Mouse (Mus musculus): ENCODE results near the gene Morc1.
A peak's percentile ranks its signal among the peaks of the same experiment; 100 is the strongest.

The Morc1 gene

DNA sequence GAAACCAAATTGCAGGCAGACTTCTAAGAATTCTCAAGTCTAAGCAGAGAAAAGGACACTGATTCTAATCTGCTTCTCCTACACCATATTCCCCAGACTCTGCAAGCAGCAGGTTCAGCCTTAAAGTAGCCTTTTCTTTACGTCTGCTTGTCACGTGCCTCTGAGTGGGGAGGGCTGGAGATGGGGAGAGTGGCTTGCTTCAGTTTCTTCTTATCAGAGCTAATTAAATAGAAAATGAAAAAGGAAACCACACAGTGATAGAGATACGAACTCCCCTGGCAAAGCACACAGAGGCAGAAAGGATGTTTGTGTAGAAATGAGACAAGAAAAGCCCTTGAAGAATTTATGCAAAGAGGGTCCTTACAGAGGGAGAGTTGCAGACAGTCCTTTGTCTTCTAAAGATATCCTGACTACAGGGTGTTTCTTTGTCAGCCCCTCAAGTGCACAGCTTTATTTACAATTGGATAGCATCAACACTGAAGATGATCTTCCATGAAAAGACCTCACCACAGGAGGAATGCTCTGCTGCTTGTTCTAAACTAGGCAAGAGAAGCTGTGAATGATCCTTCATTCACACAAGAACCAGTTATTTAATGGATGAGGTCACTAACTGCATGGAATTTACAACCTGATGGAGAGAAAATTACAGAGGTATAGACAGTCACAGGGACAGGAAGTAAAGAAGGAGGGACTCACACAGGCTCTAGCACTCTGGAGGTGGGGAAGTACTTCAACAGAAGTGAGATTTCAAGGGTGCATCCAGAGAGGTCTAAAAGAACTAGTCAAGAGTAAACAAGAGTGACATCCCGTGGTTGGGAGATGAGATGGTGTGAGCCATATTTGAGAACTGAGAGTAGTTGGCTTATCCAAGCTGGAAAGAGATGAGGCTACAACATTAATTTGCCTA, 44.1 kb downstream of the Morc1 start:
- DNase-seq (ENCODE audit: low spot score in 2 of 2) = no peak

GRCm38 (mm10) chr16:48479266-48479848, 48.3 kb downstream of the Morc1 start:
- no peak for DNase-seq (ENCODE audit: low spot score in 2 of 2)

DNA sequence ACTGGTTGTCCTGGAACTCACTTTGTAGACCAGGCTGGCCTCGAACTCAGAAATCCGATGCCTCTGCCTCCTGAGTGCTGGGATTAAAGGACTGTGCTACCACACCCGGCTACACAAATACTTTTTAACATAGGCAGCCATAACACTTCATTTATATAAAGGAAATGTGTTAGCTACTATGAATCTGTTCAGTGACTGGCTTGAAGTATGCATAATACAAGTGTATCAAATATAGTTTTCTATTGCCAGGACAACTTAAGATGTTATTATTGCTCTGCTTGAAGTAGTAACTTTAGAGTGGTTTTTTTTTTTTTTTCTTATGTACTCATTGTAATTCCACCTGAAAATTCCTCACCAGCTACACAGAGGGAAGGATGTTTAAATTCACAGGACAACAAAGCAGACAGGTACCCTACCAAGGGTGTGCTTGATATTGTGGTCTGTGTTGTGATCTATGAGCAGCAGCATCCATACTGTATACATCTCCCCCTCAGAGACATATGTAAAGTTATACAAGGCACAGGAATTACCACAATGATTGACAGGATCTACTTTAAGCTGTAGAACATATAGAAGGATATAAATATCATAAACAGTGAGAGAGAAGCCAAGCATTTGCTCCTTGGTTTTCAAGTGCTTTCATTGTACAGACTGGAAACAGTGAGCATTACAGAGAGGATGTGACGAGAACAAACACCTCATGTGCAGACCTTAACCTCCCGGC, 85.9 kb downstream of the Morc1 start:
- no peak for DNase-seq (ENCODE audit: low spot score in 2 of 2)

DNA sequence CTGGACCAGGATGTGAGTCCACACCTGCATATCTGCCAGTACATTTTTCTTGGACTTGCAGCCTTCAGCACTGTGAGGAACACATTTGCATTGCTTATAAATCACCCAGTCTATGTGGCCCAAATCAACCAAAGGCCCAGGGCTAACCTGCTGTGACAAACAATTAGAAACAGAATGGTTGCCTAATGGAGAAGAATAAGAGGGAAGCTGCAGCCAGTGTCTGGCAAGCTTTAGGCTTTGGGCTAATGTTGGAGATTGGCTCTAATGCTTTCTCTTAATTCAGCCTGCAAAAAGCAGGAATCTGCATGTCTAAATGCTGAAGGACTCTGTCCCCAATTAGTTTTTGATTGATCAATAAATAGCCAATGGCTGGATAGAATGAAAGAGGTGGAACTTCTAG, 88.5 kb downstream of the Morc1 start:
- DNase-seq (ENCODE audit: low spot score in 2 of 2) = no peak

- no peak for DNase-seq (ENCODE audit: low spot score in 2 of 2)
Observed at GRCm38 (mm10) chr16:48537108-48537507, 106.1 kb downstream of the Morc1 start.

DNA sequence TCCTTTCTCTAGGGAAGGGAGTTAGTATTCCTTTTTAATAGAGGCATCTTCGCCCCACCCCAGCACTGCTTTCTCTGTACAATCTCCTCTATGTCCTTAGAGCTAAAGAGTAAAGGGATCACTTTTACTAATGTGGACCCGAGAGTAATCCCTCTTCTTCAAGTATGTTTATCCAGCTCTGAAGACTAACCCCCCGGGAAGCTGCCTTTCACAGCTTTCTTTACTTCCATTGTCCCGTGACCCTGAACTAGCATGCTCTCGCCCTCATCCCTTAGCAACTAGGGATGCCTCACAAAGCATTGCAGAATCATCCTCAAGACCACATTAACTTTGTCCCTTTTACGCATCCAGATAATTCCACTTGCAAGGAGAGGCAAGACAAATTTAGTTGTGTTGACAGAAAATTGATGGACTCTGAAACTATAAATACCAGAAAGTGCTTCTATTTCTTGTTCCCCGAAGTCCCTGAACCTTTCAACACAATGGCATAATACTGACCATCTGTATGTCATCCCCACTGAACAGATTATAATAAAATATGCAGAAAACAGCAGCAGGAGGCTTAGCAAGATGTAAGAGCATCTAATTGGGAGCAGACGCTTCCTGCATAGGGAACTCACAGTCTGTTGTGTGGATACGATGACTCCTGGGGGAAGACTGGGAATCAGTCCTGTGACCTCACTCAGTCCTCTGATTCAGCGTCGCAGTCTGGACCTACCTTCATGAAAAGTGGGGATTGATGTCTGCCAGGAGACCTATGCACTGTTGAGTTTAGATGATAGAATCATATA, 131.4 kb downstream of the Morc1 start:
- DNase-seq (ENCODE audit: low spot score in 2 of 2) = no peak

GRCm38 (mm10) chr16:48570354-48570753, 139.3 kb downstream of the Morc1 start:
- DNase-seq (ENCODE audit: low spot score in 2 of 2) = peak; percentile 6 to 16

DNA sequence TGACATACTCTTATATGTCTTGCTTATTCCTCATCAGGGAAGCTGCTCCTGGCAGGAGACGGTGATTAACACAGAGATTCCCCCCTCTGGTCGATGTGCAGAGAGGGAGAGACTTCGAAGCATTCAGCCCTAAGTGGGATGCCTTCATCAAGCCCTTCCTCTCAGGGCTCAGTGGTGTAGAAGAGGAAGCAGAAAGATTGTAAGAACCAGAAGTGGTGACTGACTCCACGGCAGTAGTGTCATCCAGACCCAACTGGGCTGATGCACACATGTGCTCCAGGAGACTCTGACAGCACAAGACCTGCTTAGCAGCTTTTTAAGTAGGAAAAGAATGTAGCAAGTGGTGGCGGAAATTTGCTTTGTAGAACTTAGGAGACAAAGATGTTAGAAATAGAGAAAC, 143.0 kb downstream of the Morc1 start:
- DNase-seq (ENCODE audit: low spot score in 2 of 2) = no peak

- no peak for DNase-seq (ENCODE audit: low spot score in 2 of 2)
Observed at GRCm38 (mm10) chr16:48574499-48574898, 143.5 kb downstream of the Morc1 start.

DNA sequence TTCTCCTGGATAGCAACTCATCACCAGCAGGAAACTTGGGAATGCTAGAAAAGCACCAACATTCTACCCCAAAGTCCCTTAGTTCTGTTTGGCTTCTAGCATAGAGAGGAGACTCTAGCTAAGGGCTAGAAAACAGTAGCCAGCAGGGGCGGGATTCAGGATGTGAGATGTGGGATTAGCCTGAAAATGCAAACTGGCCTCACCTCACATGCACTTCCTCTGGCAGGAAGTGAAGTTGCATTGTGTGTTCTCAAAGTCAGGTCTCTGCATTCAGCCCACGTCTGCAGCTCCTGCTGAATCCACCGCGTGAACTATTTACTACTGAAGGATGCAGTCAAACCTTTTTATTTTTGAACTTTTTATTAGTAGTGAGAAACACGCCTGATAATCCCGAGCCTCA, 154.3 kb downstream of the Morc1 start:
- DNase-seq (ENCODE audit: low spot score in 2 of 2) = no peak

GRCm38 (mm10) chr16:48594457-48594856, 163.4 kb downstream of the Morc1 start:
- DNase-seq (ENCODE audit: low spot score in 2 of 2) = peak in 1 of 2 experiments; percentile 1

GRCm38 (mm10) chr16:48595216-48595615, 164.2 kb downstream of the Morc1 start:
- DNase-seq (ENCODE audit: low spot score in 2 of 2) = no peak

- no peak for DNase-seq (ENCODE audit: low spot score in 2 of 2)
Observed at GRCm38 (mm10) chr16:48603735-48604211, 172.7 kb downstream of the Morc1 start.

DNA sequence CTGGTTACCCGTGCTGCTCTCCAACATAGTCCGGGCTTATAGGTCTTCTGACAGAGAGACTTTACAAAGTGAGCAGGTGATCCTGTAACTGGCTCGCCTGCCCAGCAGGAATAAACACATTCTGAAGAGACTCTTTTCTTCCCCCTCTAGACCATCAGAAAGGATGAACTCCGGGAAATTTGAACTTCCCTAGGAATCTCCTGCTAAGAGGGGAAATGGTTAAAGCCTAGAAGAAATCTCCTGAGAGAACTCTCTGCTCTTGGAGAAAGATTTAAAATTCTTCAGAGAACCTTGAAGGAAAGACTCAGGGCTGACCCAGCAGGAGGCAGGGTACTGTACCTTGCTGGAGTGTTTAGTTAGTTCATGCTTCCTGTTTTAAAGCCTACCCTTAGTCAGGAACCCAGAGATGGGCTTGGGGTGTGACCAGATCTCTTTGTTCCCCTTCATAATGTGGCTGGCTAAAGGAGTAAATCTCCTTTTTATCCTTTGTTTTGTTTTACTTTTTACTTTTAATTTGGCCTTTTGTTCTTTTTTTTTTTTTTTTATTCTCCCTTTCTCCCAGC, 175.5 kb downstream of the Morc1 start:
- no peak for DNase-seq (ENCODE audit: low spot score in 2 of 2)

DNA sequence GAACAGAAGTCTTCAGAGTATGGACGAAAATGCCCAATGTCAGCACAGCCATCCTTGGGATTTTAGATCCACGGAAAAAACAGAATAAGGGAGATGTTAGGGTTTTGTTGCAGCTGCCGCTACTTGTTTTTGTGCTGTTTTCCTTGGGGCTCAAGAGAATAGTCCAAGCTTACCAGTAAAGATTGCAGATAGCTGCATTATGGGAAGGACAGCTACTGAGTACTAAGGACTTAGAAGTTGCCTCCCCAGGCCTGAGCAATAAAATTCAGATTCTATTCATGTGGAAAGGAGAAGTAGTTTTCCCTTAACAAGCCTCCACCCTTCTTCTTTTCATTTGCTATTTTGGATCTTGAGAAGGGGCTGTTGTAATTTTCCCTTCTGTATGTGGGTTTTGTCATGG, 177.2 kb downstream of the Morc1 start:
- no peak for DNase-seq (ENCODE audit: low spot score in 2 of 2)

DNA sequence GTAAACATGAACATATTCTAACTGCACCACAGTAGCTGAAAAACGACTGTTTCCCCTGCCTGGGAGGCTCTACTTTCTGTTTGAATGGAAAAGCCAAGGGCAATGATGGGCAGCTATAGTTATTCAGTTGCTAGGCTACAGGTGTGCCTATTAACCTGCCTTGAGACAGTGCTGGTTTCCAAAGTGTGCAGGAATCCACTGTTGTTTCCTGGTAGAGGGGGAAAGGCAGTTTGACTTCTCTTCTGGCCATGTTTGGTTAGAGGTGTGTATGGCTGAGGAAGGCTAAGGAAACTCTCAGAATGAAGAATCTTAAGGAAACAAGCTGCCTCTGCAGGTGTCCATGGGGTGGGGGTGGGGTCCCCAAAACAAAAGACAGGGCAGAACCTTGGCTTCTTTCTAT, 179.8 kb downstream of the Morc1 start:
- no peak for DNase-seq (ENCODE audit: low spot score in 2 of 2)

GRCm38 (mm10) chr16:48611436-48611835, 180.4 kb downstream of the Morc1 start:
- no peak for DNase-seq (ENCODE audit: low spot score in 2 of 2)

DNA sequence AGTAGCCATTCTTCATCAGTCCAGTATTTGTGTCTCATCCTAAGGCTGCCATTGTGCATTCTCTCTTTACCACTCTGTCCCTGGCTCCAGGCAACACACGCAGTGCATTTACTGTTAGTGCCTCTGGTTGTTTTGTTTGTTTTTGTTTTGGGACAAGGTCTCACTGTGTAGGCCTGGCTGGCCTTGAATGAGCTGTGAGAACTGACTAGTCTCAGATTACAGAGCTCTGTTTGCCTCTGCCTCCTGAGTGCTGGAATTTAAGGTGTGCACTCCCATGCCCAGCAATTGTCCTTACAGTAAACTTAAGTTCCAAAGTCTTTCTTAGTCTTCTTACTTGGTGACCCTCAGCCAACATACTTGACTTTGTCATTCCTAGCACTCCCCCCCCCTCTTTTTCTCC, 182.7 kb downstream of the Morc1 start:
- DNase-seq (ENCODE audit: low spot score in 2 of 2) = no peak

DNA sequence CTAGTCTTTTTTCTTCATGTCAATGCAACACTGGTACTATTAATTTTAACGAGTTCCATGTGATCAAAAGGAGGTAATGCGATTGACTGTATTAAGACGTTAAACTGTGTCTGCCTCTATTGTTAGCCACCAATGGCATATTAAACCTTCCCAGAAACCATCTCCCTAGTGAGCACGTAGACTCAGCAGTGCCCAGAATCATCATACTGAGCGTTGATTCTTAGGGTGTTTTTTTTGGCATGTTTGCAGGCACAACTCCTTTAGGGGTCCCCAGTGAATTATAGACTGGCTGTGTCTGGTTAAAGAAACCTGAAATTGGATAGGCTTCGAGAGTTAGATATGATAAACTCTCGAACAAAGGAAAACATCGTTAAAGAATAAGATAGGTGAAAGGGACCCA, 189.5 kb downstream of the Morc1 start:
- DNase-seq (ENCODE audit: low spot score in 2 of 2) = no peak

DNA sequence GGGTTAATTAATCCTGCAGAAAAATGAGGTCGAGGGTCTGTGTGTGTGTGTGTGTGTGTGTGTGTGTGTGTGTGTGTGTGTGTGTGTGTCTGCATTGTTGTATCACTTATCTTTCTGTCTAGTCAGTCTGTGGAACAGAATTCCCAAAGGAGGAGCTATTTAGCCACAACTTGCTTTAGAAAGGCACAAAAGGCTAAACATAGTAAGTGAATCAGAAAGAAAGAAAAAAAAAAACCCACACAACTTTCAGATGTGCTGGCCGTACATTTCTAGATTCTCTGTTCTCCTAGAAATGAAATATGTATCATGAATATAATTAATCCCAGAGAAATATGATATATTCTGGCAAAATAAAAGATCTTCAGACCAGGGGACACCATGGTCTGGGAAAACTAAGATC, 190.0 kb downstream of the Morc1 start:
- no peak for DNase-seq (ENCODE audit: low spot score in 2 of 2)

DNA sequence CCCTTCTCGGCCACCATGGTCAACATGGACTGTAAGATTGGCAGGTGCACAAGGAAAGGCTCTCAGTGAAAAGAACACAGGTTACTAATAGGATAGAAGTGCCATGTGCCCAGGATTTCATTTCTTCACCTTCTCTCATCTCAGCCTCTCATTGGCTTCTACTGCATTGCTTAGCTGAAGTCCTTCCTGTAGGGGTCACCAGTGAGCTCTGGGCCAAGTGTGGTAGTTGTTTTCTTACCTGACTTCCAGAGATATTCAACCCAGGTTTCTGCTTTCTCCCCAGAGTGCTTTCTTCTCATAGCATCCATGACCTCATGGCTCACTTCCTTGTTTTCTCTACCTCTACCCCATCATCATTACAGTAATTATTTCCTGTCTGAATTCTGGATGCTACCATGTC, 192.4 kb downstream of the Morc1 start:
- no peak for DNase-seq (ENCODE audit: low spot score in 2 of 2)

Data from spleen, postnatal 36 days (tissue).